Mouse (Mus musculus): ENCODE measurements around the gene Dtymk.

Gene Dtymk

DNA sequence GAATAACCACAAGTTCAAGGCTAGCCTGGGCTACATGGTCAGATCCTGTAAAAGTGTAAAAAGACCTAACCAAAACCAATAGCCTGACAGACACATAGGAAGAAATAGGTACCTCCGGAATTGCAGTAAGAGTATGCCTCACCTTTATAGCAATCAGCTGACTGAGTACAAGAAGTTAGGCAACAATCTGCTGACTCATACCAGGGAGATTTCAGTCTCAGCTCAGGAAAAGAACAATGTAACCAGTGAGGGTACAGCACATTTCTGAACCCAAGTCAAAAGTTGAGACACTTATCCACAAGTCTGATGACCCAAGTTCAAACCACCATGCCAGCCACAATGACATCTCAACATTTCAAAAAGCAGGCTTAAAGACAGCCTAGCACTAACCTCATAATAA is 53.2 kb downstream of the Dtymk start:
- in situ Hi-C loops (cut with MboI; ENCODE audit: low sequenced_read_pairs), result no loop called here

DNA sequence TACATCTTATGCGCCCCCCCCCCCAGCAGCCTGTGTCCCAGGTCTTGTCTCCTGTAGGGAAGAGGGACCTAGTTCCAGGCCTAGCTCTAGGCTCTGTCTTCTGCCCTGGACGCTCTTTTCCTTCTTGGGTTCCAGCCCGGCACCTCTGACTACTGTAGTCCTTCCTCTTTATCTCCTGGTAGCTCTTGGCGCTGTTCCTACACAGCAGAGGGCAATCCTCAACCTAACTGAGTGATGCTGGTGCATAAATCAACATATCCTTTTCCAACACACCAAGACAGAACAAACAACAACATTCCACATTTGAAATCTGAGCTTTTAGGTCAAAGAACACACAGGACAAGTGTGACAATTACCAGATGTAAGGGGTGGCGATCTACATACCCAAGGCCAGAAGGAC is 55.6 kb downstream of the Dtymk start:
- in situ Hi-C loops (cut with MboI; ENCODE audit: low sequenced_read_pairs), result no loop called here

DNA sequence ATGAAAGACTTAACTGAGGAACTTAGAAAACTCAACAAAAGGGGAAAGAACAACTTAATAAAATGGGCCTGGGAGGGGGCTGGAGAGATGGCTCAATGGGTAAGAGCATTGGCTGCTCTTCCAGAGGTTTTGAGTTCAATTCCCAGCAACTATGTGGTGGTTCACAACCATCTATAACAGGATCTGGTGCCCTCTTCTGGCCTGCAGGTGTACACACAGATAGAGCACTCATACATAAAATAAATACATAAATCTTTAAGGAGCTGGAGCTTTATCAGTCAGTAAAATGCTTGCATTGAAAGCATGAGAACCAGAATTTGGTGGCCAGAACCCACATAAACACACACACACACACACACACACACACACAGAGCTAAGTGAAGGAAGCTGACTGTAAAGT is 58.8 kb downstream of the Dtymk start:
- in situ Hi-C loops (cut with MboI; ENCODE audit: low sequenced_read_pairs), result no loop called here
